Mouse (Mus musculus) common myeloid progenitor, adult 5-6 weeks (primary cell): ENCODE data around the gene Ghsr. TPM values are rescaled to one million over a fixed set of nuclear protein-coding genes. Genes with fewer than 3 reads are reported as not detected.

Experiments used
- ATAC-seq: replicated peaks from 2 replicates; pipeline ENCODE4 v1.8.0; 2016; ENCODE audit warnings: low read depth, mild to moderate bottlenecking, moderate TSS enrichment, inconsistent platforms; ENCODE audit not compliant: poor library complexity, severe bottlenecking
- total RNA-seq: library from RNA; stranded (forward); fragments of 200-1000, 187-1606 nt; gene quantifications from 2 replicates; pipeline ENCODE4 v1.2.3, GENCODE M21; 2017

Ghsr gene
- total RNA-seq, 1 experiment from 2014 or later, result not detected

- ATAC-seq, result no peak
Observed at GRCm38 (mm10) chr3:27406440-27406839, 35.3 kb downstream of the Ghsr start.

DNA sequence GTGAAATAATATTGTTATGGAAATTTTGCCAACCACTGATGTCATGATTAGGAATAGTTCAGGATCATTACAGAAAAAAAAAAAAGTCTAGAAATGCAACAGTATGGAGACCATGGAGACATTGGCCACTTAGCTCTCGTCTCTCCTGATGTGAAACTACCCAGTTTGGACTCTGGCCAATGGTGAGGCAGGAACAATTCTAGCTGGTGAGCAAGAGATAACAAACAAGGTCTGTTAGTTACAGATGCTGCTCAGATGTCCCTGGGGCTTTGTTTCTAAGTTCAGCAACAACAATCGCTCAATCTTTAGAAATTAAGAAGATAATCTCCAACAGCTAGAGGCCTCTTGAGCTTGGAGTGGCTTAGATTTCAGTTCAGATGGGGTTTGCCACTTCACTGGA is 37.4 kb downstream of the Ghsr start:
- no peak for ATAC-seq

DNA sequence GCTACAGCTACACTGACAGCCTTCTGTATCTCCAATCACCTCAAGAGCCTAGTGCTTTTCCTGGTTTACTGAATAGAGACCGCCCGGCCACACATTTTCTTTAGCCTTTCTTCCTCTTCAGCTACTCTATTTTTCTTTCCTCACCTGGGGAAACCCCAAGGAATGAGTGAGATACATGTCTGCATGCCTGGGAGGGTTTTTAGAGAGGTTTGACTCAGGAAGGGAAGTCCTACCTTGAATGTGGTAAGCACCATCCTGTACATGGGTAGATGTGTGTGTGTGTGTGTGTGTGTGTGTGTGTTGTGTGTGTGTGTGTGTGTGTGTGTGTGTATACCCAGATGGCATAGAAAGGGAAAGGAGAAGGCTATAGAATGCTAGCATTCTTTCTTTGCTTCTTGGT is 40.1 kb downstream of the Ghsr start:
- ATAC-seq, result no peak

GRCm38 (mm10) chr3:27413566-27413965 is 42.4 kb downstream of the Ghsr start:
- ATAC-seq, result no peak

DNA sequence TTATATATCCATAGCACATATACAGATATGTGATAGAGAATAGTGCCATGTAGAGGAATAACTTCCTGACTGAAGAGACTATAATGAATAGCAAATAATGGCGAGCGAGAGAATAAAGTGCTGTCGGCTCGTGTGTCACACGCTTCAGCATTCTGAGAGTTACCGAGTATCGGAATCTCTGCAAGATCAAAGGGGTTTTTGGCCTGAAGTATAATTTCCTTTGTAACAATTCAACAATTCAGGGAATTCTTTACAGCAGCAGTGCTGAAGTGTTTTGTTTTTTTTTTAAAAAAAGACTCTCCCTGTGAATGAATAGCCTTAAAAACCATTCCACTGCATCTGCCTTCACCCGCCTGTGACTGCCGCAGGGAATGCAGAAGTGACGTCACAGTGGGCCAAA is 45.6 kb downstream of the Ghsr start:
- no peak for ATAC-seq

DNA sequence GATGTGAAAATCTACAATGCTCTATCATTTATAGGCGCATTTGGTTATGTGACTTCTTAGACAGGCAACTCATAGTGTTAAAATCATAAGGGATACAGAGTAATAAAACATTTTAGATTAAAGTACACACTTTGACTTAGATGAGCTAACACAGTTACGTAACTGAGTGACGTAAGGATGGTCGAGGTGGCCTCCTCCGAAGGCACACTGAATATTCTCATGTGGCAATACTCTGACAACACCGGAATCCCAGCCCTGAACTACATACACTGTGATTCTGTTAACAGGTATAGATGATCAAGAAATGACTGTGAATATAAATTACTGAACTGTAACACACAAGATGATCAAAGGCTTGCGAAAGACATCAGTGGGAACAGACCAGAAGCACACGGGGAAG is 47.5 kb downstream of the Ghsr start:
- ATAC-seq, result no peak

DNA sequence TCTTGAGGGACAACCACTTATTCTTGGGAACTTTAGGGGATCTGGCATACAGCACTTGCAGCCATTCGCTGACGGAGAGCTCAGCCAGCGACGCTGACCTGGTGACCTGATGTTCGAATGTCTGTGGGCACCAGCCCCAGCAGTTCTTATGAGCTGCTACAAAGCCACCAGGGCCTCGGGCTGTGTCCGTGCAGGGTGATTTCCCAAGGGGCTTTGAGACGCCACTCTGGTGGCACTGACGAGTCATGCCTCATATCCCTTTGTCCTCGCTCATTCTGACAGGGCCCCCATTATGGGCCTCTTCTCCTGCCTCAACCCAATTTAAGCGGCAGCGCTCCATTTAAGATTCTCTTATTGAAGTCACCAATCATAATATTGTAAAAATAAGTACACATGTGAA is 50.8 kb downstream of the Ghsr start:
- ATAC-seq, result no peak

DNA sequence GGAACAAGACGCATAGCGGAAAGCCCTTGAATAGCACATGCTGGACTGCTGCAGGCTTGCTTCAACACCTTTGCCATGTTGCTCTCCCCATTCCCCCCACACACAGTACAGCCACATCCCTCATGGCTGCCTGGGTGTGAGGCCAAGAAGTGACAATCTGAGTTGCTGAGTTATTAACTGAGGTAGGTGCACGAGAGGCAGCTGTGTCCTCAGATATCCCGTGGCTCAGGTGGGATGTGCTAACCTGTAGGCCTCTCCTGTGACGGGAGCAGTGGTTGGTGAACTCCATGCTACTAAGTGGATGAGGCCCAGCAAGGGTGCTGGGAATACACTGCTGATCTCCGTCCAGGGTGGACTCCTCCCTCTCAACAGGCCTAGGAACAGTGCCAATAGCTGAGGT is 51.4 kb downstream of the Ghsr start:
- ATAC-seq, result no peak

GRCm38 (mm10) chr3:27424049-27424667 is 53.0 kb downstream of the Ghsr start:
- ATAC-seq, result no peak

DNA sequence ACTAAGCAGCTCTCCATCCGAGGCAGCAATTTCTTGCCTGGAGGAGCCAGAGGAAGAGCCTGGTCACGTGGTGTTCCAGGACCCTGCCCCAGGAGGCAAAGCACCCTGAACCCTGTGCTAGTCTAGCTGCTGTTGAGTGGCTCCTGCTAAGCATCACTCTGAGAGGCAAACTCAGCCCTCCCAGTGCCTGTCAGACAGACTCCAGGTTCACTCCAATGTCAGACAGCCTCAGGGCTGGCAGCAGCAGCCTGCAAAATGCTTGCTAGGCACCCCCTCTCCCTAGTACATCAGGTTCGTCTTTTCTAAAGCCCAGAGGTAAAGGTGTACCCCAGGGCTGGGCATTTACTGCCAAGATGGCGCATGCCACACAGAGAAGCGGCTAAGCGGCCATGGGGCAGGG is 56.3 kb downstream of the Ghsr start:
- no peak for ATAC-seq

Other genes starting within 250 kb of the Ghsr start
- gene Ect2, start 217.5 kb upstream of the Ghsr start, total RNA-seq, result 46.3 and 65.1 TPM in 2 replicates
- 17.9 and 20.2 TPM in 2 replicates for gene Nceh1, start 188.4 kb upstream of the Ghsr start, total RNA-seq
- 10.2 and 13.8 TPM in 2 replicates for gene Tnfsf10, start 54.3 kb upstream of the Ghsr start, total RNA-seq